Mouse (Mus musculus): ENCODE results near the gene Zbtb5. TPM values are rescaled to one million over a fixed set of nuclear protein-coding genes. Genes with fewer than 3 reads are reported as not detected.
"Not testable (repeated sequence)": the region's sequence is repeated elsewhere in the genome, so short reads cannot be mapped to it uniquely, and the experiment has no call there.

The Zbtb5 gene
- total and polyA plus RNA-seq, 3 experiments = 8.9 to 21.3 (median 12.0) TPM

GRCm38 (mm10) chr4:45011581-45012104 is 569 bp downstream of the Zbtb5 start:
- DNase-seq = peak; percentile 89

- peak; percentile 51 for DNase-seq
Measured at GRCm38 (mm10) chr4:45010806-45011415, 1.3 kb downstream of the Zbtb5 start.

GRCm38 (mm10) chr4:45005452-45005851 is 6.8 kb downstream of the Zbtb5 start:
- DNase-seq = peak; percentile 21

- no peak for DNase-seq
Measured at GRCm38 (mm10) chr4:45000001-45000400, 12.2 kb downstream of the Zbtb5 start.

- DNase-seq = no peak
Measured at GRCm38 (mm10) chr4:44998071-44998470, 14.1 kb downstream of the Zbtb5 start.

- DNase-seq = no peak
Measured at GRCm38 (mm10) chr4:44994776-44995175, 17.4 kb downstream of the Zbtb5 start.

DNA sequence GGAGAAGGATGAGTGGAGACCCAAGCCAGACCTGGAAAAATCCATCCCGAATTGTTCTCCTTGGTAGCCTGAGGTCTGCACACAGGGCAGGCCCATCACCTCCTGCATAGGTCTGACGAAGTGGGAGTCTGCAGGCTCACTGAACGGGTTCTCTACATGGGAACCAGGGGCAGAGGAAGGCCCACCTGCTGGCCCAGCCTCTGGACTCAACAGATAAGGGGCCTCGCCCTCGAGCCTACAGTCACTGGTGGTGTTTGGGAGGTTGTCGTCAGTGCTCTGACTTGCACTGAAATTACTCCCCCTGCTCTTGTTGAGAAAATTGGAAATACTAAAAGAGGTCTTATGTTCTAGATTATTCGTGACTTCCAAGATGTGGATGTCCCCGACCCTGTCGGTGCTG is 18.4 kb downstream of the Zbtb5 start:
- DNase-seq = no peak

- not testable (repeated sequence) for DNase-seq
Measured at GRCm38 (mm10) chr4:44993179-44993578, 19.0 kb downstream of the Zbtb5 start.

GRCm38 (mm10) chr4:44992330-44992729 is 19.9 kb downstream of the Zbtb5 start:
- DNase-seq = peak; percentile 57

GRCm38 (mm10) chr4:44990560-44990959 is 21.7 kb downstream of the Zbtb5 start:
- DNase-seq = no peak

- DNase-seq = peak; percentile 87
Measured at GRCm38 (mm10) chr4:44983131-44983740, 29.0 kb downstream of the Zbtb5 start.

DNA sequence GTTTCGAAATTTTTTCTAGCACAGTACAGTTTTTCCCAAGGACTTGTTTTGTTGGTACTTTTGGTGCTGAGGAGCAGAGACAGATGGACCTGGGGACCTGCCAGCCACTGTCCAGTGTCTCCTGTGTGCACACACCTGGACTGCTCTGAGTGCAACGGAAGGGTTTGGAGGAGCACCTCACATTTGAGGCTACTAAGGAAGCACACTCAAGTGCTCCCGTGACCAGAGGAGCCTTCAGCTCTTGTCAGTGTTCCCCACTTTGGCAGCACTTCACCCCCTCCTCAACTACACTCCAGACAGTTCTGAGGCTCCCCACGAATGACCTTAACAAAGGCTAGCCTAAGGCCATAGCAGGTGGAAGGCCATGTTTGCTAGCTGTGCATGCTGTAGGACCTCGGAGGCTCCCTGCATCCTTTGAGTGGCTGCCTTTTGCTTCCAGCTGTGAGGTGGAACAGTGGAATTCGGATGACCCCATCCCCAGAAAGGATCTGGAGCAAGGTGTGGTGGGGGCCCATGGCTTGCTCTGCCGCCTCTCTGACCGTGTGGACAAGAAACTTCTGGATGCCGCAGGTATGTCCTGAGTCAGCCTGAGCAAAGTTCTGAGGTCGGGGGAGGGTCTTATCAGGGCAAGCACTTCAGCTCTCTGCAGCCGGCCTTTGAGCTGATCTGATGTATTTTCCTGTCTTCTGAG is 29.6 kb downstream of the Zbtb5 start:
- DNase-seq = peak; percentile 44

- peak; percentile 54 for DNase-seq
Measured at GRCm38 (mm10) chr4:44981974-44982287, 30.3 kb downstream of the Zbtb5 start.

- DNase-seq = peak; percentile 95
Measured at GRCm38 (mm10) chr4:44981280-44981973, 30.8 kb downstream of the Zbtb5 start, which contains the start of gene Grhpr. TSS of gene Grhpr (plus strand) at chr4:44981395.

- peak; percentile 88 for DNase-seq
Measured at GRCm38 (mm10) chr4:44979794-44980338, 32.3 kb downstream of the Zbtb5 start.

- DNase-seq = no peak
Measured at GRCm38 (mm10) chr4:44978175-44978574, 34.0 kb downstream of the Zbtb5 start.

DNA sequence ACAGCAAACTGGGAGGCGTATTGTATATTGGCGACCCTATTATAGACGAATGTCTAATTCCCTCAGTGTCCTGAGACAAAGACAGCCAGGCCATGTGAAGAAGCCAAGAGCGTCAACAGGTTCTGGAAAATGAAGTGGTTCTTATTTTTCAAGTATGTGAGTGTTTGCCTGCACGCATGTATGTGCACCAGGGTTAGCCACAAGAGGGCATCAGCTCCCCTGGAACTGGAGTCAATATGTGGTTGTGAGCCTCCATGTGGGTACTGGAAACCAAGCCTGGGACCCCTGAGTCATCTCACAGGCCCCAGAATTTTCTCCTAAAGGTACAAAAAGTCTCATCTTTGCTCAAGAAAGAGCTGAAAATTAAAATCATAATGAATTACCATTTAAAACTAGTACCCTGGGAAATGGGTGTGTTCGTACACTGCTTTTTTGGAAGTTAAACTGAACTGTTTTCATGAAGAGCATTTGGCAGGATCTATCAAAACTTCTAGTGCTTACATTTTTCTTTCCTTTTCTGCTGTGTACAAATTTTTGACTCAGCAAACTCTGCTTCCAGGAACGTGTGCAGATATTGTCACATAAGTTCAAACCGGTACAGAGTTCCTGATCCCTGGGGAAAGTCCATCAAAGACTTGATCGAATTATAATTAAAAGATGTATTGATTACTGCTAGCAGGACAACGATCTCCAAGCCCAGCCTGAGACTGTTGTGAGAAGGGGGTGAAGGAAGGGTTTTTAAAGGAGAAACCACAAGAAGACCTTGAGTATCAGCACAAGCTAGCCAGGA is 35.1 kb downstream of the Zbtb5 start:
- no peak for DNase-seq

- DNase-seq = no peak
Measured at GRCm38 (mm10) chr4:44976026-44976615, 36.1 kb downstream of the Zbtb5 start.

DNA sequence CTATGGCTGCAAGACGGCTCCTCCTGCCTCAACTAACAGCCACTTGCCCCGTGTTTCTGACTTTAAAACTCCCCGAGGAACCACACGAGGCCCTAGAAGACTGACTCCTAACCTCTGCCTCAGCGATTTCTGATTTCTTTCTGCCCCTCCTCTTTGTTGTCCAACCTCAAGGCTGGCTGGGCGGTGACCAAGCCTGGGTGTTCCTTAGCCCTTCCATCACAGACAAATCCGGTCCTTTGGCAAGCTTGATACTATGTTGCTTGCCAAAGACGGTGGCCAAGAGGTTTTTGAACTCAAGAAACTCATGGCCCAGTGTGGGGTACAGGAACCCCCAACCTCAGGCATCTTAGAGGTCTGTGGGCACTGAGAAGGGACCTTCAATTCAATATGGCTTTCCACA is 37.9 kb downstream of the Zbtb5 start:
- DNase-seq = no peak

DNA sequence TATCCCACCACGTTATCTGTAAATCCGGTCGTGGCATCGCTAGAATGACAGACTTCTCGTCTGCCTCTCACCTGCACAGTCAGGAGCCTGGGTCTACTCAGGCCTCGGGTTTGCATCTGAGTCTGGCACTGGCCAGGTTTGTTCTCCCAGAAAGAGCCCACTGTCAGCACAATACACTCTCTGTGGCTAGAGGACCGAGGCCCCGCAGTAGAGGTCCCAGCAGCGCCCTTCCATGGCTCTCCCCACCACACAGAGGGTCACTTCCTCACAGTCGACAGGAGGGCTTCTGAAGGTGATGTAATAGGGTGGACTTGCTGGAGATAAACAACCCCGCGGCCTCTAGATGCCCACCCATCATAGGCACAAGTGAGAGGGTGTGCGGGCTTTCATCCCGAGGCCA is 38.3 kb downstream of the Zbtb5 start:
- DNase-seq = no peak

DNA sequence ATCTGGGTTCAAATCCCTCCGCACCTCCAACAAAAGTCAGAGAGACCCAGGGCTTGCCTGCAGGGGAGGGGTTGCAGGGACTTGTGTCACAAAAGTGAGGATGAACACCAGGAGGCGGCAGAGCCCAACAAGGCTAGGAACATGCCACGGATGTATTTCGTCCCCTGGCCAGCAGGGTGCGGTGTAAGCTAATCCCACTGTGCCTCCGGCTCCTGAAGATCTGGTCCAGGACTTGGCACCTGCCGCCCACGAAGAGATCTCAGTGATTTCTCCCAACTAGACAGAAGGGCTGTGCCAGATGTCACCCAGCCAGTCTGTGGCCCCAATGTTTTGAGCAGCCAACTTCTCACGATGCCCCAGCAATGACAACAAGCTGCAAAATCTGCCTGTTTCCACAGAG is 38.8 kb downstream of the Zbtb5 start:
- peak; percentile 92 for DNase-seq

Data from adrenal gland, adult 2 months (tissue).